Mouse (Mus musculus): ENCODE results near the gene Hoxc8.

The Hoxc8 gene

GRCm38 (mm10) chr15:102990461-102991397 lies at the start of gene Hoxc8:
TSS of gene Hoxc8 (plus strand) at chr15:102990607.
- no peak for DNase-seq

GRCm38 (mm10) chr15:102942739-102943467 lies 47.5 kb upstream of the Hoxc8 start:
- DNase-seq = no peak

- DNase-seq = no peak
Observed at GRCm38 (mm10) chr15:102943468-102943813, 47.0 kb upstream of the Hoxc8 start.

- no peak for DNase-seq
Observed at GRCm38 (mm10) chr15:102945185-102946077, 45.0 kb upstream of the Hoxc8 start.

- no peak for DNase-seq
Observed at GRCm38 (mm10) chr15:102947276-102947675, 43.1 kb upstream of the Hoxc8 start.

GRCm38 (mm10) chr15:102948842-102949241 lies 41.6 kb upstream of the Hoxc8 start:
- no peak for DNase-seq

GRCm38 (mm10) chr15:102949696-102950095 lies 40.7 kb upstream of the Hoxc8 start:
- no peak for DNase-seq

- DNase-seq = no peak
Observed at GRCm38 (mm10) chr15:102950877-102951276, 39.5 kb upstream of the Hoxc8 start.

GRCm38 (mm10) chr15:102953561-102953960 lies 36.8 kb upstream of the Hoxc8 start:
- DNase-seq = no peak

GRCm38 (mm10) chr15:102954192-102955006 lies 36.0 kb upstream of the Hoxc8 start, which contains the start of gene Hoxc11:
TSS of gene Hoxc11 (plus strand) at chr15:102954427.
- DNase-seq = no peak

- no peak for DNase-seq
Observed at GRCm38 (mm10) chr15:102955007-102955382, 35.4 kb upstream of the Hoxc8 start.

- no peak for DNase-seq
Observed at GRCm38 (mm10) chr15:102955833-102956640, 34.4 kb upstream of the Hoxc8 start.

GRCm38 (mm10) chr15:102956906-102957305 lies 33.5 kb upstream of the Hoxc8 start:
- no peak for DNase-seq

- no peak for DNase-seq
Observed at GRCm38 (mm10) chr15:102959663-102960191, 30.7 kb upstream of the Hoxc8 start.

- DNase-seq = no peak
Observed at GRCm38 (mm10) chr15:102961728-102962127, 28.7 kb upstream of the Hoxc8 start.

- no peak for DNase-seq
Observed at GRCm38 (mm10) chr15:102962492-102962891, 27.9 kb upstream of the Hoxc8 start.

GRCm38 (mm10) chr15:102963259-102963658 lies 27.1 kb upstream of the Hoxc8 start:
- no peak for DNase-seq

- DNase-seq = no peak
Observed at GRCm38 (mm10) chr15:102963671-102964640, 26.5 kb upstream of the Hoxc8 start.
